Mouse (Mus musculus): Measurements from ENCODE around the gene Clcf1. TPM values are rescaled to one million over a fixed set of nuclear protein-coding genes. Genes with fewer than 3 reads are reported as not detected.

Clcf1 gene
- polyA plus RNA-seq, 2 experiments = 8.7 to 42.8 TPM

DNA sequence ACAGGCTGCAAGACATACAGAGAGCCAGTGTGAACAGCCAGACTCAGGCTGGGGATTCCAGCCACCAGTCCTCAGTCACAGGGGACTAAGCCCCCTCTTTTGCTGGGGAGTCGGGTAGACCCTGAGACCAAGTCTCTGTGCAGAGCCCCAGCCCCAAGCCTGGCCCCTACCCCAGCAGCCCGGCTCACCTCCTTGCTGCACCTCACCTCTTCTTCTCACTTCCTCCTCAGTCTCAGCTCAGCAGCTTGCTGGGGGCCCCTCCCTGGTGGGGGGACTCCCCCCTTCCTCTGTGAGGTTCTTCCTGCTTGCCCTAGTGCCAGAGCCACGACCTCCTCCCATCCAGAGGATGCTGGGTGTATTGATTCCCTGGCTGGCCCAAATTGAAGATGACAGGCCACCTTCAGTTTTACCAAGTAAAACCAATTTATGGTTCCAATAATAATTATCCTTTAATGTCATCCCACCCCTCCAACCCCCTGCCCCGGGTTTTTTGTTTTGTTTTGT, 23.2 kb upstream of the Clcf1 start, which contains the start of gene Tbc1d10c:
TSS of gene Tbc1d10c (minus strand) at position 454 of the 504 bp plus-strand sequence.
- 45% methylated on average over 4 of the region's 4 CpGs for WGBS
- DNase-seq (ENCODE audit: low spot score) (no peak), ATAC-seq (ENCODE audit: low FRiP score, low read depth) (no peak)
- peak within 1 kb of the TSS; percentile 97 for H3K4me3 ChIP-seq (replicated peaks; ENCODE audit: low read length)
- no peaks in the 10 kb centered on the region for H3K9me3 ChIP-seq (ENCODE audit: control insufficient read depth, low read length)
- no peaks in the 10 kb centered on the region for H3K27me3 ChIP-seq (ENCODE audit: control insufficient read depth, insufficient read depth, low read length)
- peak within 1 kb of the TSS; percentile 93 for H3K27ac ChIP-seq (replicated peaks; ENCODE audit: low read depth, low read length)
- no peak for TF ChIP-seq POLR2A (IDR thresholded peaks at IDR 0.05; ENCODE audit: borderline replicate concordance, extremely low read depth, insufficient read depth, insufficient read length)
- peak within 1 kb of the TSS; percentile 87 for H3K4me2 ChIP-seq (replicated peaks; ENCODE audit: low read depth, low read length, severe bottlenecking)
- peak within 1 kb of the TSS; percentile 97 for H3K9ac ChIP-seq (ENCODE audit: low read depth, low read length, severe bottlenecking)
- peaks cover 29% of the 10 kb centered on the region for H3K36me3 ChIP-seq (ENCODE audit: control insufficient read depth, insufficient read depth, low read length)
- peaks cover 15% of the 10 kb centered on the region for H3K4me1 ChIP-seq (ENCODE audit: control insufficient read depth, insufficient read depth, low read length)

DNA sequence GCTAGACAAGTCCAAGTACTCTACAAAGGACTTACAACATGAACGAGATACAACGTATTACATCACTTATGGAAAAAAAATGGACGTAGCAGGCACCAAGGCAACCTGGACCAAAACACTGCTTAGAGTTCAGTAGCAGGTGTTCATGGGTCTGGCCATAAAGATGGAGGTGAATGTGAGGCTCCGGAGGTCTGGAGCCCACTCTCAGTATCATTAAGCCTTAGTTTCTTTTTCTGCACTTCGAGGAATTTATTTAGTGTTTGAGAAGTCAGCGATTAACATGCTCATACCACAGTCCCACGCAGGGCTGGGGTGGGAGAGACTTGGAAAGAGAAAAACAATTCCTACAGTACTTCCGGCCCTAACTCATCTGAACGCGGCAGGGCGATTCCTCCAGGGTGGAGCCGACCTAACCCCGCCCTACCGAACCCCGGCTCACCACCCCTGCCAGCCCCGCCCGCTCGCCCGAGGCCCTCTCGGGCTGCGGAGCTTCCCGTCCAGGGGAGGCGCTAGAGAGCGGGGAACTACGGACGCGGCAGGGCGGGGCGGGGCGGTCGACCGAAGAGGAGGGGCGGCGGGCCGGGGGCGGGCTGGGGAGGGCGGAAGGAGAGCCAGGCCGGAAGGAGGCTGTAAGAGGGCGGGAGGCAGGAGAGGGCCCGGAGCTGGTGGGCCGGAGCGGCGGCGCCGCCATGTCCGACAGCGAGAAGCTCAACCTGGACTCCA, 22.3 kb upstream of the Clcf1 start, which contains the start of gene Ppp1ca:
TSS of gene Ppp1ca (plus strand) at position 538 of the 723 bp plus-strand sequence.
- TF ChIP-seq POLR2A (IDR thresholded peaks at IDR 0.05; ENCODE audit: borderline replicate concordance, extremely low read depth, insufficient read depth, insufficient read length) = peak; percentile 96
- no peaks in the 10 kb centered on the region for H3K9me3 ChIP-seq (ENCODE audit: control insufficient read depth, low read length)
- peak within 1 kb of the TSS; percentile 97 for H3K9ac ChIP-seq (ENCODE audit: low read depth, low read length, severe bottlenecking)
- H3K4me1 ChIP-seq (ENCODE audit: control insufficient read depth, insufficient read depth, low read length) = peaks cover 15% of the 10 kb centered on the region
- H3K27ac ChIP-seq (replicated peaks; ENCODE audit: low read depth, low read length) = peak within 1 kb of the TSS; percentile 93
- peaks cover 38% of the 10 kb centered on the region for H3K36me3 ChIP-seq (ENCODE audit: control insufficient read depth, insufficient read depth, low read length)
- ATAC-seq (ENCODE audit: low FRiP score, low read depth) = peak; percentile 91
- 3% methylated on average over 35 of the region's 47 CpGs for WGBS
- DNase-seq (ENCODE audit: low spot score) = peak; percentile 94
- H3K27me3 ChIP-seq (ENCODE audit: control insufficient read depth, insufficient read depth, low read length) = no peaks in the 10 kb centered on the region
- H3K4me2 ChIP-seq (replicated peaks; ENCODE audit: low read depth, low read length, severe bottlenecking) = peak within 1 kb of the TSS; percentile 87
- peak within 1 kb of the TSS; percentile 97 for H3K4me3 ChIP-seq (replicated peaks; ENCODE audit: low read length)

DNA sequence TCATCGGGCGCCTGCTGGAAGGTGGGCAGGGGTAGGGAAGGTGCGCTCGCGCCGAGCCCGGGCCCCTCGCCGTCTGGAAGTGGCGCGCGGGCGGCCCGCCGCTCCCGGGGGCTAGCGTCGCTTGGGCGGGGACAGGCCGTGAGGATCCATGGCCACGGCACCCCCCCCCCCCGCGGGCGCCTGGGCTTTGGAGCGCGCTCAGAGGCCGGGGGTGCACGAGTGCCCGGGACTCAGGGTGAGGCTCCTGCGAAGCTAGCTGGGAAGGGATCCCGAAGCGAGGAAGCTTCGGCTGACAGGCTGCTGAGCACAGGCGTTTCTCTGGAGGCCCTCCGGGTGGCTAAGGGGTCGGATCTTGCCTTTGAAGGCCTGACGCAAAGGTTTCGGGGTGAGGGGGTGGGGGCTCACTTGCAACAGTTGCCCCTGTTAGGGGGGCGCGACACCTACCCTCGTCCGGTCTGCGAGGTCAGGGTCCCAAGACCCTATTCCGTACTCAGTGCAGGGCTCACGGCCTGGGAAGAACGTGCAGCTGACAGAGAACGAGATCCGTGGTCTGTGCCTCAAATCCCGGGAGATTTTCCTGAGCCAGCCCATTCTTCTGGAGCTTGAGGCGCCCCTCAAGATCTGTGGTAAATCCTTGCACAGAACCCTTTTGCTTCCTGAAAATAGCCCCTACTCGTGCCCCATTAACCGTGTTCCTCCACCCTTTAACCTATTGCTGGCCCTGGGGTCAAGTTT, 21.6 kb upstream of the Clcf1 start:
- no peak; the same call in 1 of the 2 replicates for ATAC-seq (ENCODE audit: low FRiP score, low read depth)

GRCm38 (mm10) chr19:4193129-4193528, 20.9 kb upstream of the Clcf1 start:
- Histone ChIP-seq H3K27me3 (ENCODE audit: control insufficient read depth, insufficient read depth, low read length) (no peaks in the 10 kb centered on the region), H3K4me2 (replicated peaks; ENCODE audit: low read depth, low read length, severe bottlenecking) (peak overlapping the region; percentile 87), H3K9ac (ENCODE audit: low read depth, low read length, severe bottlenecking) (peak overlapping the region; percentile 97), H3K36me3 (ENCODE audit: control insufficient read depth, insufficient read depth, low read length) (peaks cover 52% of the 10 kb centered on the region), H3K4me1 (ENCODE audit: control insufficient read depth, insufficient read depth, low read length) (peaks cover 15% of the 10 kb centered on the region), H3K9me3 (ENCODE audit: control insufficient read depth, low read length) (no peaks in the 10 kb centered on the region), H3K4me3 (replicated peaks; ENCODE audit: low read length) (peak overlapping the region; percentile 97), H3K27ac (replicated peaks; ENCODE audit: low read depth, low read length) (no peak overlapping the region)
- TF ChIP-seq POLR2A (IDR thresholded peaks at IDR 0.05; ENCODE audit: borderline replicate concordance, extremely low read depth, insufficient read depth, insufficient read length) = no peak
- no peak for DNase-seq (ENCODE audit: low spot score)
- ATAC-seq (ENCODE audit: low FRiP score, low read depth) = no peak
- WGBS = 61% methylated on average over 6 of the region's 6 CpGs

More for the DNA sequence above, 21.6 kb upstream of the Clcf1 start:
- Histone ChIP-seq H3K27me3 (ENCODE audit: control insufficient read depth, insufficient read depth, low read length) (no peaks in the 10 kb centered on the region), H3K4me1 (ENCODE audit: control insufficient read depth, insufficient read depth, low read length) (peaks cover 15% of the 10 kb centered on the region), H3K9me3 (ENCODE audit: control insufficient read depth, low read length) (no peaks in the 10 kb centered on the region), H3K36me3 (ENCODE audit: control insufficient read depth, insufficient read depth, low read length) (peaks cover 45% of the 10 kb centered on the region), H3K27ac (replicated peaks; ENCODE audit: low read depth, low read length) (peak overlapping the region; percentile 93), H3K9ac (ENCODE audit: low read depth, low read length, severe bottlenecking) (peak overlapping the region; percentile 97), H3K4me2 (replicated peaks; ENCODE audit: low read depth, low read length, severe bottlenecking) (peak overlapping the region; percentile 87), H3K4me3 (replicated peaks; ENCODE audit: low read length) (peak overlapping the region; percentile 97)
- under 1% methylated on average over 41 of the region's 52 CpGs for WGBS
- DNase-seq (ENCODE audit: low spot score) = no peak
- TF ChIP-seq POLR2A (IDR thresholded peaks at IDR 0.05; ENCODE audit: borderline replicate concordance, extremely low read depth, insufficient read depth, insufficient read length) = no peak

DNA sequence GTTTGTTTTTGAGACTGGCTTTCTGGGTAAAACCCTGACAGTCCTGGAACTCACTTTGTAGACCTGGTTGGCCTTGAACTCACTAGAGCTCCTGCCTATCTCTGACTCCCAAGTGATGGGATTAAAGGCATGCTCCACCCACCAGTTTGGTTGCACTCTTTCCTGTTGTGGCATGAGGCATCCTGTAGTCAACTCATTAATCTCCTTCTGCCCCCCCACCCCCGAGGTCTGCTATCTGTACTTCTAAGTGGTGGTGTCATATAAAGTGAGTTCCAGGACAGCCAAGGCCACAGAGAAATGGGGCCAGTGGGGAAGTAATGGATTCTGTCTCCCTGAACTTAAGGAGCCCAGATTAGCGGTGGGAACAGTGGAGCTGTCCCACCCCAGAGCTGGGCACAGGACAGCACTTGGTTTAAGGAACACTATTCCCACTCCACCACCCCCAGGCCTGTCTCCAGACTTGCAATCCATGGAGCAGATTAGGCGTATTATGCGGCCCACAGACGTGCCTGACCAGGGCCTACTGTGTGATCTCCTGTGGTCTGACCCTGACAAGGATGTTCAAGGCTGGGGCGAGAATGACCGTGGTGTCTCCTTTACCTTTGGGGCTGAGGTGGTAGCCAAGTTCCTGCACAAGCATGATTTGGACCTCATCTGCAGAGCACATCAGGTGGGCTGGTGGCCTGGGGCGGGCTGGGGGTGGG, 19.9 kb upstream of the Clcf1 start:
- no peak overlapping the region for H3K4me2 ChIP-seq (replicated peaks; ENCODE audit: low read depth, low read length, severe bottlenecking)
- no peaks in the 10 kb centered on the region for H3K27me3 ChIP-seq (ENCODE audit: control insufficient read depth, insufficient read depth, low read length)
- no peaks in the 10 kb centered on the region for H3K9me3 ChIP-seq (ENCODE audit: control insufficient read depth, low read length)
- peaks cover 15% of the 10 kb centered on the region for H3K4me1 ChIP-seq (ENCODE audit: control insufficient read depth, insufficient read depth, low read length)
- WGBS = 82% methylated on average over 8 of the region's 8 CpGs
- ATAC-seq (ENCODE audit: low FRiP score, low read depth) = no peak
- peaks cover 62% of the 10 kb centered on the region for H3K36me3 ChIP-seq (ENCODE audit: control insufficient read depth, insufficient read depth, low read length)
- no peak overlapping the region for H3K9ac ChIP-seq (ENCODE audit: low read depth, low read length, severe bottlenecking)
- no peak overlapping the region for H3K27ac ChIP-seq (replicated peaks; ENCODE audit: low read depth, low read length)
- TF ChIP-seq POLR2A (IDR thresholded peaks at IDR 0.05; ENCODE audit: borderline replicate concordance, extremely low read depth, insufficient read depth, insufficient read length) = no peak
- no peak overlapping the region for H3K4me3 ChIP-seq (replicated peaks; ENCODE audit: low read length)
- no peak for DNase-seq (ENCODE audit: low spot score)

Measured in limb, embryonic 14.5 days (tissue).